Mouse (Mus musculus): ENCODE measurements around the gene Rasl10a.

Gene Rasl10a

GRCm38 (mm10) chr11:5052200-5052854 lies 5.6 kb upstream of the Rasl10a start:
- no peak for DNase-seq (ENCODE audit: low read depth)

GRCm38 (mm10) chr11:5054151-5054550 lies 3.8 kb upstream of the Rasl10a start:
- no peak for DNase-seq (ENCODE audit: low read depth)

GRCm38 (mm10) chr11:5054874-5055273 lies 3.1 kb upstream of the Rasl10a start:
- DNase-seq (ENCODE audit: low read depth): no peak

- no peak for DNase-seq (ENCODE audit: low read depth)
These were observed 1.7 kb upstream of the Rasl10a start for GRCm38 (mm10) chr11:5055945-5056938.

GRCm38 (mm10) chr11:5057064-5057463 lies 864 bp upstream of the Rasl10a start:
- no peak for DNase-seq (ENCODE audit: low read depth)

- no peak for DNase-seq (ENCODE audit: low read depth)
These were observed 430 bp upstream of the Rasl10a start for GRCm38 (mm10) chr11:5057541-5057855.

GRCm38 (mm10) chr11:5058783-5059182 lies 855 bp downstream of the Rasl10a start:
- no peak for DNase-seq (ENCODE audit: low read depth)

- DNase-seq (ENCODE audit: low read depth): no peak
These were observed 1.3 kb downstream of the Rasl10a start for GRCm38 (mm10) chr11:5059230-5059629.

GRCm38 (mm10) chr11:5059704-5060156 lies 1.8 kb downstream of the Rasl10a start:
- DNase-seq (ENCODE audit: low read depth): no peak

GRCm38 (mm10) chr11:5060756-5061412 lies 3.0 kb downstream of the Rasl10a start:
- DNase-seq (ENCODE audit: low read depth): no peak

GRCm38 (mm10) chr11:5061413-5062139 lies 3.6 kb downstream of the Rasl10a start:
- DNase-seq (ENCODE audit: low read depth): peak; percentile 90

- DNase-seq (ENCODE audit: low read depth): no peak
These were observed 4.4 kb downstream of the Rasl10a start for GRCm38 (mm10) chr11:5062326-5062725.

GRCm38 (mm10) chr11:5062860-5063505 lies 5.1 kb downstream of the Rasl10a start:
- DNase-seq (ENCODE audit: low read depth): no peak

- no peak for DNase-seq (ENCODE audit: low read depth)
These were observed 5.8 kb downstream of the Rasl10a start for GRCm38 (mm10) chr11:5063561-5064281.

GRCm38 (mm10) chr11:5064282-5065055 lies 6.5 kb downstream of the Rasl10a start:
- peak; percentile 62 for DNase-seq (ENCODE audit: low read depth)

- peak; percentile 95 for DNase-seq (ENCODE audit: low read depth)
These were observed 7.3 kb downstream of the Rasl10a start, which contains the start of gene Gas2l1 for GRCm38 (mm10) chr11:5065056-5065821. Gas2l1 (minus strand) TSS chr11:5065327.

- no peak for DNase-seq (ENCODE audit: low read depth)
These were observed 9.1 kb downstream of the Rasl10a start for GRCm38 (mm10) chr11:5067063-5067462.

- no peak for DNase-seq (ENCODE audit: low read depth)
These were observed 10.4 kb downstream of the Rasl10a start for GRCm38 (mm10) chr11:5068126-5068971.

Data from NIH3T3 (cell line).